Mouse (Mus musculus): ENCODE measurements around the gene 4930402H24Rik.

4930402H24Rik gene

DNA sequence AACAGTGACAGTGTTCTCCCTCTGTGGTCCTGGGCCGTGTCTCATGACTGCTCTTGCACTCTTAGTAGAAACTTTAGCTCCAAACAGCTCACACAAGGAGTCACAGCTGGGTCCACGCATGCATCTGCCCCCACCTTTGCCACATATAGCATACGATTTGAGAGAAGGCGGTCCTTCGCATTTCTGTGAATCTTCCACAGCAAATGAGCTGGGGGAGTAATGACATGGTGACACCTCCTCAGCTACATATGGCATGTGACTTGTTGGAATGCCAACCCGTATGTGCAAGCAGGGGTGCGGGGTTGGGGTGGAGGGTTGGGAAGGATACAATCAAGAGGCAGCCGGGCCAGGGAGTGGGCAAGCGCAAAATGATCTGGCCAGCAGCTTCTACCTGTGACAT lies 249.7 kb downstream of the 4930402H24Rik start:
- DNase-seq: no peak

Data from kidney, postnatal 25 days (tissue).